Mouse (Mus musculus): ENCODE results near the gene Mthfd1. TPM values are rescaled to one million over a fixed set of nuclear protein-coding genes. Genes with fewer than 3 reads are reported as not detected.

Mthfd1 gene
- polyA plus RNA-seq, 1 experiment: 80.9 TPM

- TF ChIP-seq USF1 (IDR thresholded peaks at IDR 0.05; ENCODE audit: low read depth): no peak
- no peak for TF ChIP-seq CTCF (IDR thresholded peaks at IDR 0.05; ENCODE audit: control insufficient read depth, insufficient read depth, insufficient read length)
- TF ChIP-seq FOSL1 (IDR thresholded peaks at IDR 0.05; ENCODE audit: insufficient read depth, low read length, poor library complexity, severe bottlenecking): no peak
- no peak for TF ChIP-seq MYOG (IDR thresholded peaks at IDR 0.05; ENCODE audit: control insufficient read depth, extremely low read depth, insufficient read length)
- no peak for TF ChIP-seq MAX (IDR thresholded peaks at IDR 0.05)
- no peak for TF ChIP-seq CEBPB (IDR thresholded peaks at IDR 0.05; ENCODE audit: low read depth)
- TF ChIP-seq MYOD1 (IDR thresholded peaks at IDR 0.05; ENCODE audit: control insufficient read depth, insufficient read length, low read depth): no peak
- H3K79me3 ChIP-seq (ENCODE audit: low read depth): no peaks in the 10 kb centered on the region
- H3ac ChIP-seq (ENCODE audit: control insufficient read depth, insufficient read length, low read depth): no peak overlapping the region
- H3K36me3 ChIP-seq (ENCODE audit: control insufficient read depth, insufficient read depth): no peaks in the 10 kb centered on the region
- H3K4me3 ChIP-seq (ENCODE audit: insufficient read depth, poor library complexity, severe bottlenecking): no peak overlapping the region
- no peaks in the 10 kb centered on the region for H3K79me2 ChIP-seq (ENCODE audit: control insufficient read depth, insufficient read depth)
- no peaks in the 10 kb centered on the region for H3K27me3 ChIP-seq (ENCODE audit: control insufficient read depth, insufficient read depth, insufficient read length)
Observed at GRCm38 (mm10) chr12:76241084-76241483, 14.0 kb upstream of the Mthfd1 start.

- no peak overlapping the region for H3ac ChIP-seq (ENCODE audit: control insufficient read depth, insufficient read length, low read depth)
- no peaks in the 10 kb centered on the region for H3K36me3 ChIP-seq (ENCODE audit: control insufficient read depth, insufficient read depth)
- H3K4me3 ChIP-seq (ENCODE audit: insufficient read depth, poor library complexity, severe bottlenecking): no peak overlapping the region
- no peak for TF ChIP-seq FOSL1 (IDR thresholded peaks at IDR 0.05; ENCODE audit: insufficient read depth, low read length, poor library complexity, severe bottlenecking)
- H3K27me3 ChIP-seq (ENCODE audit: control insufficient read depth, insufficient read depth, insufficient read length): no peaks in the 10 kb centered on the region
- no peaks in the 10 kb centered on the region for H3K79me3 ChIP-seq (ENCODE audit: low read depth)
- H3K79me2 ChIP-seq (ENCODE audit: control insufficient read depth, insufficient read depth): no peaks in the 10 kb centered on the region
Observed at GRCm38 (mm10) chr12:76241833-76242232, 13.3 kb upstream of the Mthfd1 start.

- H3K4me3 ChIP-seq (ENCODE audit: insufficient read depth, poor library complexity, severe bottlenecking): no peak overlapping the region
- no peaks in the 10 kb centered on the region for H3K36me3 ChIP-seq (ENCODE audit: control insufficient read depth, insufficient read depth)
- H3ac ChIP-seq (ENCODE audit: control insufficient read depth, insufficient read length, low read depth): no peak overlapping the region
- H3K79me3 ChIP-seq (ENCODE audit: low read depth): no peaks in the 10 kb centered on the region
- no peaks in the 10 kb centered on the region for H3K79me2 ChIP-seq (ENCODE audit: control insufficient read depth, insufficient read depth)
- no peaks in the 10 kb centered on the region for H3K27me3 ChIP-seq (ENCODE audit: control insufficient read depth, insufficient read depth, insufficient read length)
- TF ChIP-seq MAX (IDR thresholded peaks at IDR 0.05) (no peak), CTCF (IDR thresholded peaks at IDR 0.05; ENCODE audit: control insufficient read depth, insufficient read depth, insufficient read length) (no peak), USF1 (IDR thresholded peaks at IDR 0.05; ENCODE audit: low read depth) (no peak), FOSL1 (IDR thresholded peaks at IDR 0.05; ENCODE audit: insufficient read depth, low read length, poor library complexity, severe bottlenecking) (no peak), MYOD1 (IDR thresholded peaks at IDR 0.05; ENCODE audit: control insufficient read depth, insufficient read length, low read depth) (no peak), CEBPB (IDR thresholded peaks at IDR 0.05; ENCODE audit: low read depth) (no peak), MYOG (IDR thresholded peaks at IDR 0.05; ENCODE audit: control insufficient read depth, extremely low read depth, insufficient read length) (no peak)
Observed at GRCm38 (mm10) chr12:76244981-76245380, 10.1 kb upstream of the Mthfd1 start.

- H3K4me3 ChIP-seq (ENCODE audit: insufficient read depth, poor library complexity, severe bottlenecking): no peak within 1 kb of the TSS
- H3K79me2 ChIP-seq (ENCODE audit: control insufficient read depth, insufficient read depth): no peaks in the 10 kb centered on the region
- H3K79me3 ChIP-seq (ENCODE audit: low read depth): no peaks in the 10 kb centered on the region
- TF ChIP-seq MAX (IDR thresholded peaks at IDR 0.05) (no peak), MYOG (IDR thresholded peaks at IDR 0.05; ENCODE audit: control insufficient read depth, extremely low read depth, insufficient read length) (no peak), USF1 (IDR thresholded peaks at IDR 0.05; ENCODE audit: low read depth) (no peak), FOSL1 (IDR thresholded peaks at IDR 0.05; ENCODE audit: insufficient read depth, low read length, poor library complexity, severe bottlenecking) (no peak), CTCF (IDR thresholded peaks at IDR 0.05; ENCODE audit: control insufficient read depth, insufficient read depth, insufficient read length) (no peak), CEBPB (IDR thresholded peaks at IDR 0.05; ENCODE audit: low read depth) (no peak)
- H3K27me3 ChIP-seq (ENCODE audit: control insufficient read depth, insufficient read depth, insufficient read length): no peaks in the 10 kb centered on the region
- H3K36me3 ChIP-seq (ENCODE audit: control insufficient read depth, insufficient read depth): no peaks in the 10 kb centered on the region
- no peak within 1 kb of the TSS for H3ac ChIP-seq (ENCODE audit: control insufficient read depth, insufficient read length, low read depth)
Observed at GRCm38 (mm10) chr12:76246646-76247045, 8.5 kb upstream of the Mthfd1 start, which contains the start of gene Tex21. Gene Tex21, minus strand, starts transcription at chr12:76246746.

- Histone ChIP-seq H3K27me3 (ENCODE audit: control insufficient read depth, insufficient read depth, insufficient read length) (no peaks in the 10 kb centered on the region), H3K79me2 (ENCODE audit: control insufficient read depth, insufficient read depth) (peaks cover 29% of the 10 kb centered on the region), H3K4me3 (ENCODE audit: insufficient read depth, poor library complexity, severe bottlenecking) (no peak overlapping the region), H3K36me3 (ENCODE audit: control insufficient read depth, insufficient read depth) (peaks cover 3% of the 10 kb centered on the region), H3K79me3 (ENCODE audit: low read depth) (peaks cover 27% of the 10 kb centered on the region), H3ac (ENCODE audit: control insufficient read depth, insufficient read length, low read depth) (no peak overlapping the region)
- no peak for TF ChIP-seq MYOD1 (IDR thresholded peaks at IDR 0.05; ENCODE audit: control insufficient read depth, insufficient read length, low read depth)
- no peak for TF ChIP-seq CTCF (IDR thresholded peaks at IDR 0.05; ENCODE audit: control insufficient read depth, insufficient read depth, insufficient read length)
- no peak for TF ChIP-seq MYOG (IDR thresholded peaks at IDR 0.05; ENCODE audit: control insufficient read depth, extremely low read depth, insufficient read length)
- no peak for TF ChIP-seq CEBPB (IDR thresholded peaks at IDR 0.05; ENCODE audit: low read depth)
- TF ChIP-seq USF1 (IDR thresholded peaks at IDR 0.05; ENCODE audit: low read depth): no peak
- no peak for TF ChIP-seq MAX (IDR thresholded peaks at IDR 0.05)
- no peak for TF ChIP-seq FOSL1 (IDR thresholded peaks at IDR 0.05; ENCODE audit: insufficient read depth, low read length, poor library complexity, severe bottlenecking)
Observed at GRCm38 (mm10) chr12:76253090-76253489, 2.0 kb upstream of the Mthfd1 start.

- no peak overlapping the region for H3ac ChIP-seq (ENCODE audit: control insufficient read depth, insufficient read length, low read depth)
- H3K36me3 ChIP-seq (ENCODE audit: control insufficient read depth, insufficient read depth): peaks cover 8% of the 10 kb centered on the region
- H3K79me3 ChIP-seq (ENCODE audit: low read depth): peaks cover 32% of the 10 kb centered on the region
- peaks cover 34% of the 10 kb centered on the region for H3K79me2 ChIP-seq (ENCODE audit: control insufficient read depth, insufficient read depth)
- H3K27me3 ChIP-seq (ENCODE audit: control insufficient read depth, insufficient read depth, insufficient read length): no peaks in the 10 kb centered on the region
- TF ChIP-seq CTCF (IDR thresholded peaks at IDR 0.05; ENCODE audit: control insufficient read depth, insufficient read depth, insufficient read length): no peak
- TF ChIP-seq CEBPB (IDR thresholded peaks at IDR 0.05; ENCODE audit: low read depth): no peak
- no peak for TF ChIP-seq MYOD1 (IDR thresholded peaks at IDR 0.05; ENCODE audit: control insufficient read depth, insufficient read length, low read depth)
- no peak for TF ChIP-seq MYOG (IDR thresholded peaks at IDR 0.05; ENCODE audit: control insufficient read depth, extremely low read depth, insufficient read length)
- H3K4me3 ChIP-seq (ENCODE audit: insufficient read depth, poor library complexity, severe bottlenecking): no peak overlapping the region
Observed at GRCm38 (mm10) chr12:76253591-76253990, 1.5 kb upstream of the Mthfd1 start.
